Mouse (Mus musculus): ENCODE results near the gene Sgce. TPM values are rescaled to one million over a fixed set of nuclear protein-coding genes. Genes with fewer than 3 reads are reported as not detected.

Sgce gene
- polyA plus RNA-seq, 1 experiment from 2014 or later: 40.6 TPM

DNA sequence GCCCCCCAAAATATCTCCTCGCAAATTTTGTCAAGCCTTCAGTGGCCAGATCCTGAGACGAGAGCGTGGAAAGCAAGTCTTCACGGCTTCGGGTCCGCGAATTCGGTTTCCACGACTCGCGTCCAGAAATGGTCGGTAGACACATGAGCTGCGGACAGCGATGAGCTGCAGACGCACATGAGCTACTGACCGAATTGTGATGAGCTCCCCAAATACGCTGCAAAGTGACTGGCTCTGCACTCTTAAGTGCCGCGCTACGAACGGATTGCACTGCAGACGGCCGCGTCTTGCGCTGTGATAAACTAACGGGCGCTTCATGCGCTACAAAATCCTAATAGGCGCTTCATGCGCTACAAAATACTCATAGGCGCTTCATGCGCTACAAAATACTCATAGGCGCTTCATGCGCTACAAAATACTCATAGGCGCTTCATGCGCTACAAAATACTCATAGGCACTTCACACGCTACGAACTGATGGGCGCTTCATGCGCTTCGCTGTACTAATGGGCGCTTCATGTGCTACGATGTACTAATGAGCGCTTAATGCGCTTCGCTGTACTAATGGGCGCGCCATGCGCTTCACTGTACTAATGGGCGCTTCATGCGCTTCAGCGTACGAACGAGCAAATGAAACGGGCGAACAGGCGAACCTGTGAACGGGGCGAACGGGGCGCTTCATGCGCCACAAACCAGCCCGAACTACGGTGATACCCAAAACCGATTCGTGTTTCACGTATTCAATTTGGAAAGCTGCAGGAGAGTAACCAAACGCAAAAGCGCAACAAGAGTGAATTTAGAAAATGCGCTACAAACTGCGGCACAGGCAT is 884 bp upstream of the Sgce start:
- no peaks in the 10 kb centered on the region for H3K27me3 ChIP-seq (replicated peaks; ENCODE audit: control insufficient read depth, insufficient read depth, low read length)
- ATAC-seq: no peak
- no peaks in the 10 kb centered on the region for H3K4me1 ChIP-seq (ENCODE audit: control insufficient read depth, insufficient read depth, low read length)
- peak overlapping the region; percentile 31 for H3K9ac ChIP-seq (ENCODE audit: low read depth, low read length)
- H3K36me3 ChIP-seq (ENCODE audit: control insufficient read depth, insufficient read depth, low read length): no peaks in the 10 kb centered on the region
- H3K27ac ChIP-seq (ENCODE audit: low read length): no peak overlapping the region
- 54% methylated on average over 71 of the region's 71 CpGs for whole genome bisulfite sequencing
- H3K4me3 ChIP-seq (ENCODE audit: low read length): peak overlapping the region; percentile 51
- peak overlapping the region; percentile 65 for H3K4me2 ChIP-seq (ENCODE audit: low read depth, low read length)
- peaks cover 20% of the 10 kb centered on the region for H3K9me3 ChIP-seq (ENCODE audit: control insufficient read depth, low read length)

- Histone ChIP-seq H3K4me3 (ENCODE audit: low read length) (peak overlapping the region; percentile 51), H3K9ac (ENCODE audit: low read depth, low read length) (peak overlapping the region; percentile 75), H3K27me3 (replicated peaks; ENCODE audit: control insufficient read depth, insufficient read depth, low read length) (no peaks in the 10 kb centered on the region), H3K4me1 (ENCODE audit: control insufficient read depth, insufficient read depth, low read length) (peaks cover under 1% of the 10 kb centered on the region; the same call in 1 of the 2 replicates), H3K4me2 (ENCODE audit: low read depth, low read length) (peak overlapping the region; percentile 65), H3K9me3 (ENCODE audit: control insufficient read depth, low read length) (peaks cover 20% of the 10 kb centered on the region), H3K36me3 (ENCODE audit: control insufficient read depth, insufficient read depth, low read length) (no peaks in the 10 kb centered on the region), H3K27ac (ENCODE audit: low read length) (peak overlapping the region; percentile 49; the same call in 1 of the 2 replicates)
- no peak for ATAC-seq
- WGBS: 52% methylated on average over 22 of the region's 22 CpGs
These were observed 841 bp downstream of the Sgce start for GRCm38 (mm10) chr6:4746036-4746695.

- Histone ChIP-seq H3K4me1 (ENCODE audit: control insufficient read depth, insufficient read depth, low read length) (peaks cover 6% of the 10 kb centered on the region), H3K27me3 (replicated peaks; ENCODE audit: control insufficient read depth, insufficient read depth, low read length) (no peaks in the 10 kb centered on the region), H3K4me3 (ENCODE audit: low read length) (no peak overlapping the region), H3K36me3 (ENCODE audit: control insufficient read depth, insufficient read depth, low read length) (no peaks in the 10 kb centered on the region), H3K4me2 (ENCODE audit: low read depth, low read length) (no peak overlapping the region), H3K9me3 (ENCODE audit: control insufficient read depth, low read length) (no peaks in the 10 kb centered on the region), H3K27ac (ENCODE audit: low read length) (no peak overlapping the region), H3K9ac (ENCODE audit: low read depth, low read length) (no peak overlapping the region)
- WGBS: 30% methylated on average over 6 of the region's 6 CpGs
- ATAC-seq: no peak
These were observed 6.5 kb downstream of the Sgce start for GRCm38 (mm10) chr6:4740511-4740910.

GRCm38 (mm10) chr6:4739522-4740355 is 7.3 kb downstream of the Sgce start:
- 43% methylated on average over 13 of the region's 13 CpGs for WGBS
- ATAC-seq: no peak
- no peaks in the 10 kb centered on the region for H3K27me3 ChIP-seq (replicated peaks; ENCODE audit: control insufficient read depth, insufficient read depth, low read length)

DNA sequence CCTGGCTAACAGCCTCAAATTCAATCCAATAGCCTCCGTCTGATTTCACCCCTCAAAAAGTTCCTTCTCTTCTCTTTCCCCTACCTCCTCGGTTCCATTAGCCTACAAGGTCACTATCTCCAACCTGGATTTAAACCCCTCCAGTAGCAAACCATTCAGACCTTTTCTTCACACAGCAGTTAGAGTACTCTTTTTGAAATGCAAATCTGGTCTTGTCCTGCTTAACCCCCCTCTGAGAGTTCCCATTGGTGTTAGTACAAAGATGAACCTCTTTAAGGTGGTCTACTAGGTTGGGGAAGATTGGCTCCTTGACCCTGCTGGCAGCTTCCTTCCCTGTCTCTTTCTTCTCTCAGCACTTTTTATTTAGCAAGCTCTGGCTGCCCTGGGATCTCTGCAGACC is 8.3 kb downstream of the Sgce start:
- no peak overlapping the region for H3K9ac ChIP-seq (ENCODE audit: low read depth, low read length)
- no peak overlapping the region for H3K4me3 ChIP-seq (ENCODE audit: low read length)
- no peak overlapping the region for H3K27ac ChIP-seq (ENCODE audit: low read length)
- peaks cover 6% of the 10 kb centered on the region for H3K4me1 ChIP-seq (ENCODE audit: control insufficient read depth, insufficient read depth, low read length)
- H3K4me2 ChIP-seq (ENCODE audit: low read depth, low read length): no peak overlapping the region
- no peak for ATAC-seq
- WGBS: 58% methylated on average over 2 of the region's 2 CpGs
- H3K9me3 ChIP-seq (ENCODE audit: control insufficient read depth, low read length): no peaks in the 10 kb centered on the region
- no peaks in the 10 kb centered on the region for H3K36me3 ChIP-seq (ENCODE audit: control insufficient read depth, insufficient read depth, low read length)
- no peaks in the 10 kb centered on the region for H3K27me3 ChIP-seq (replicated peaks; ENCODE audit: control insufficient read depth, insufficient read depth, low read length)

More at GRCm38 (mm10) chr6:4739522-4740355, 7.3 kb downstream of the Sgce start:
- H3K9me3 ChIP-seq (ENCODE audit: control insufficient read depth, low read length): no peaks in the 10 kb centered on the region
- peaks cover 6% of the 10 kb centered on the region for H3K4me1 ChIP-seq (ENCODE audit: control insufficient read depth, insufficient read depth, low read length)
- no peak overlapping the region for H3K27ac ChIP-seq (ENCODE audit: low read length)
- no peak overlapping the region for H3K9ac ChIP-seq (ENCODE audit: low read depth, low read length)
- no peak overlapping the region for H3K4me2 ChIP-seq (ENCODE audit: low read depth, low read length)
- H3K36me3 ChIP-seq (ENCODE audit: control insufficient read depth, insufficient read depth, low read length): no peaks in the 10 kb centered on the region
- H3K4me3 ChIP-seq (ENCODE audit: low read length): no peak overlapping the region

DNA sequence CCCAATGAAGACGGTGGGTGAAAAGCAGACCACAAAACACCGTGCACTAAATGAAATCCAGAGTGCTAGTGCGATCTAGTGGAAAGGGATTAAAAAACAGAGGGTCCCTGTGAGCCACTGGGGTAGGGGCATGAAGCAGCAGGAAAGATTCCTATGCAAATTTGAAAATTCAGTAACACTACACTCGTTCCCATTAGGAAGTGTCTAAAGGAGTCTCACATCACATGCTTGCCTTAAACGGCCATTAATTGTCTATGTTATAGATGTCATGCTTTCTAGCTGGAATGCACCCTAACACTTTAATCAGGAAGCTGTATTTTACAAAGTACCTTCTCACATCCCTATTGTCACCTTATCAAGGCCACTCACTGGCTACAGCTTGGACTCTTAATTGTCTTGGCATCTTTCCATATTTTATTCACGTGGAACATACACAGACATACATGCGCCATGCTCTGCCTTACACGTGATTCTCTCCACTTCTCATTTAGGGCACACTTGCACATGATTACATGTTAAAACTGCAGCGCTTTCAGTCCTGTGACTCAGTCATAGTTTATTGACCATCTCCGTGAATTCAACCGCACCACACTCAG is 8.9 kb downstream of the Sgce start:
- Histone ChIP-seq H3K4me3 (ENCODE audit: low read length) (no peak overlapping the region), H3K4me1 (ENCODE audit: control insufficient read depth, insufficient read depth, low read length) (peaks cover 6% of the 10 kb centered on the region), H3K36me3 (ENCODE audit: control insufficient read depth, insufficient read depth, low read length) (no peaks in the 10 kb centered on the region), H3K27ac (ENCODE audit: low read length) (no peak overlapping the region), H3K27me3 (replicated peaks; ENCODE audit: control insufficient read depth, insufficient read depth, low read length) (no peaks in the 10 kb centered on the region), H3K9me3 (ENCODE audit: control insufficient read depth, low read length) (no peaks in the 10 kb centered on the region), H3K9ac (ENCODE audit: low read depth, low read length) (no peak overlapping the region), H3K4me2 (ENCODE audit: low read depth, low read length) (no peak overlapping the region)
- no peak for ATAC-seq
- WGBS: 63% methylated on average over 11 of the region's 11 CpGs

DNA sequence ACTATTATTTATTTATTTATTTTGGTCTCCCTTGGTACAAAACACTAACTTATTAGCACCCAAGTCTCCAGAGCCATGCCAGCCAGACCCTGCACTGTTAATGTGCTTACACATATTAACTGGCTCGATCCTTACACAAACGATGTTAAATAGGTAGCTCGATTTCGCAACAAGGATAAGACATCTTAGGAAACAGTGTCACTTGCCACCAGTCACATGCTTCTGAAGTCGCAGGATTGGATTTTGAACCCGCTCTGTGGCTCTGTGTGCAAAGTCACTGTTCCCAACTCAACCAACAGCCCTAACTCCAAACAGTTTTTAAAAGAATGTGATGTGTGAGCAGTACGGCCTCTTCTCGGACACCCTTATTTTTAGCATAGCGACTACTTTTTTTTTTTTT is 10.6 kb downstream of the Sgce start:
- H3K4me3 ChIP-seq (ENCODE audit: low read length): no peak overlapping the region
- WGBS: 76% methylated on average over 9 of the region's 9 CpGs
- no peak overlapping the region for H3K4me2 ChIP-seq (ENCODE audit: low read depth, low read length)
- no peak overlapping the region for H3K9ac ChIP-seq (ENCODE audit: low read depth, low read length)
- ATAC-seq: peak; percentile 53
- no peak overlapping the region for H3K27ac ChIP-seq (ENCODE audit: low read length)
- peaks cover 6% of the 10 kb centered on the region for H3K4me1 ChIP-seq (ENCODE audit: control insufficient read depth, insufficient read depth, low read length)
- H3K36me3 ChIP-seq (ENCODE audit: control insufficient read depth, insufficient read depth, low read length): no peaks in the 10 kb centered on the region
- H3K9me3 ChIP-seq (ENCODE audit: control insufficient read depth, low read length): no peaks in the 10 kb centered on the region
- H3K27me3 ChIP-seq (replicated peaks; ENCODE audit: control insufficient read depth, insufficient read depth, low read length): no peaks in the 10 kb centered on the region

DNA sequence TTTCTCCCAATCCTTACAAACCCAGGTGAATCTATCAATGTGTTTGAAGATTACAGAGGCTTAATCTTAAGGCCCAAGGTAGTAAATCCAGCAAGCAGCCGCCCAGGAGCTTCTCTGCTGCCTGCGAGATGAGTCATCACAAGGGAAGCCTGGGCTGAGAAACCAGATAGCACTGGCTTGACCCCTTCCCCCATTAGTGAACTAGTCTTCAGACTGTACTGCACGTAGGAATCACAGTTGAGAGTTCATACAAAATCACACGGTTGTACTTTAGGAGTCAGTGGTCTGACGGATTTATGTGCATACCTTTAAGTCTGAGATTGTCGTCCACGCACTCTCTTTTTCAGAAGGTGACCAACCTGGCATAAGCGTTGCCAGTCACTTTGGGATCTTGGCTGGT is 13.8 kb downstream of the Sgce start:
- H3K36me3 ChIP-seq (ENCODE audit: control insufficient read depth, insufficient read depth, low read length): no peaks in the 10 kb centered on the region
- H3K9me3 ChIP-seq (ENCODE audit: control insufficient read depth, low read length): no peaks in the 10 kb centered on the region
- no peaks in the 10 kb centered on the region for H3K4me1 ChIP-seq (ENCODE audit: control insufficient read depth, insufficient read depth, low read length)
- H3K27me3 ChIP-seq (replicated peaks; ENCODE audit: control insufficient read depth, insufficient read depth, low read length): no peaks in the 10 kb centered on the region
- ATAC-seq: peak; percentile 91
- 49% methylated on average over 8 of the region's 8 CpGs for WGBS
- H3K4me3 ChIP-seq (ENCODE audit: low read length): no peak overlapping the region
- H3K27ac ChIP-seq (ENCODE audit: low read length): no peak overlapping the region
- H3K9ac ChIP-seq (ENCODE audit: low read depth, low read length): no peak overlapping the region
- H3K4me2 ChIP-seq (ENCODE audit: low read depth, low read length): no peak overlapping the region

GRCm38 (mm10) chr6:4731675-4732074 is 15.3 kb downstream of the Sgce start:
- WGBS: 49% methylated on average over 8 of the region's 8 CpGs
- no peak overlapping the region for H3K27ac ChIP-seq (ENCODE audit: low read length)
- no peaks in the 10 kb centered on the region for H3K9me3 ChIP-seq (ENCODE audit: control insufficient read depth, low read length)
- no peak for ATAC-seq
- no peaks in the 10 kb centered on the region for H3K36me3 ChIP-seq (ENCODE audit: control insufficient read depth, insufficient read depth, low read length)
- no peak overlapping the region for H3K9ac ChIP-seq (ENCODE audit: low read depth, low read length)
- H3K4me2 ChIP-seq (ENCODE audit: low read depth, low read length): no peak overlapping the region
- H3K27me3 ChIP-seq (replicated peaks; ENCODE audit: control insufficient read depth, insufficient read depth, low read length): no peaks in the 10 kb centered on the region
- no peaks in the 10 kb centered on the region for H3K4me1 ChIP-seq (ENCODE audit: control insufficient read depth, insufficient read depth, low read length)
- H3K4me3 ChIP-seq (ENCODE audit: low read length): no peak overlapping the region

Measured in intestine, embryonic 16.5 days (tissue).